Mouse (Mus musculus): ENCODE measurements at regions not wholly inside any gene's neighbourhood (a gene's known extent, or its start where the extent isn't known, plus 50 kb on each side); places are given as distances from the start of the nearest gene placed in this dataset.
"Not testable (repeated sequence)": the region's sequence is repeated elsewhere in the genome, so short reads cannot be mapped to it uniquely, and the experiment has no call there.

DNA sequence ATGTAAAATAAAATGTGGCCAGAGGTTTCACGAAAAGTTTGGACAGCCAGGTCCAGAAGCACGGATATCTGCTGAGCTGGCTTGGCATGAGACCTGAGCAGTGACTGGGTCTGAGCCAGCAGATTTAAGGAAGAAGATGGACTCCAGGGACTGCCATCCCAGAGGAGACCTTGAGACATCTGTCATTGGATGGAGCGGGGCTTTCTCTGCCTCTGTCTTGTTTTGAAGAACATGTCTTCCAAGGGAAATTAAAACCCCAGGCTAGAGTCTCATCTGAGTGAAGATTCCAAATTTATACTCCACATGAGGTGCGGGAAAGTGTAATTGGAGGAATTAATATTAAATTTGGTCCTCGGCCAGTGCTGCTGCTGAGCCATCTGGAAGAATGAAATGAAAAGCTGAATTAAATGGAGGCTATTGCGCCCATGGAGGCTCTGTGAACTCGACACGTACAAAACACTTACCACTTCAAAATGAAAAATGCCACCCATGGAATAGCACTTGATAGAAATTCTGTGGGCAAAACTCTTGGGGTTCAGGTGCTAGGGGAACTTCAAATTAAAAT, 129.8 kb upstream of the Adcy2 start:
- Histone ChIP-seq H3K4me3 (no peak overlapping the region), H3K27me3 (no peaks in the 10 kb centered on the region), H3K9me3 (no peaks in the 10 kb centered on the region), H3K9ac (replicated peaks) (no peak overlapping the region), H3K36me3 (no peaks in the 10 kb centered on the region), H3K4me2 (replicated peaks) (no peak overlapping the region), H3K27ac (replicated peaks) (no peak overlapping the region), H3K4me1 (no peaks in the 10 kb centered on the region)
- no peak for ATAC-seq (ENCODE audit: low FRiP score, low read depth)
- WGBS = 87% methylated on average over 8 of the region's 8 CpGs

DNA sequence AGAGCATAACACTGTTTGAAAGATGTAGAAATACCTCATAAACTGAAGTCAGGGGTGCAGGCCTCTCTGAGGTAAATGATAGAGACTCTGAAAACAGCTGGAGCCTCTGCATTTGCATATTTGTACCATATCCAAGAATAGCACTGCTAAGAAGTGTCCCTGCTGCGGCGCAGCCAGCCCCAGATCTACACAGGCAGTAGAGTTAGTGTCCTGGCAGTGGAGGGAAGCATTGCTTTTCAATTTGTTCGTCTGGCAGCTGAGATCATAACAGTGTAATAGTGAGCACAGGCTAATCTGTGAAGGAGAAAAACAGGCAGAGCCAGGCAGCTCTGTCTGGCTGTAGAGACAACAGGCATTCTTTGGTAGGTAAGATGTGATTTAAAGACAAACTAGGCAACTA, 128.2 kb upstream of the Adcy2 start:
- no peaks in the 10 kb centered on the region for H3K9me3 ChIP-seq
- WGBS = 81% methylated on average over 3 of the region's 3 CpGs
- H3K27ac ChIP-seq (replicated peaks) = no peak overlapping the region
- H3K4me2 ChIP-seq (replicated peaks) = no peak overlapping the region
- H3K36me3 ChIP-seq = no peaks in the 10 kb centered on the region
- H3K9ac ChIP-seq (replicated peaks) = no peak overlapping the region
- H3K4me3 ChIP-seq = no peak overlapping the region
- no peak for ATAC-seq (ENCODE audit: low FRiP score, low read depth)
- no peaks in the 10 kb centered on the region for H3K27me3 ChIP-seq
- no peaks in the 10 kb centered on the region for H3K4me1 ChIP-seq

DNA sequence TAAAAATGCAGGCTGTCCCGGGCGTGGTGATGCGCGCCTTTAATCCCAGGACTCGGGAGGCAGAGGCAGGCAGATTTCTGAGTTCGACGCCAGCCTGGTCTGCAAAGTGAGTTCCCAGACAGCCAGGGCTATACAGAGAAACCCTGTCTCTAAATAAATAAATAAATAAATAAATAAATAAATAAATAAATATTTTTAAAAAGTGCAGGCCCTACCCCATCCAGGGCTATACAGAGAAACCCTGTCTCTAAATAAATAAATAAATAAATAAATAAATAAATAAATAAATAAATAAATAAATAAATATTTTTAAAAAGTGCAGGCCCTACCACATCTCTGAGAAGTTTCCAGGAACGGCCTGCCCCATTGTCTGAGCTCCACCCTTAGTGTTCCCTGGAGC, 119.4 kb upstream of the Adcy2 start:
- not testable (repeated sequence) for H3K4me1 ChIP-seq; ATAC-seq (ENCODE audit: low FRiP score, low read depth)

DNA sequence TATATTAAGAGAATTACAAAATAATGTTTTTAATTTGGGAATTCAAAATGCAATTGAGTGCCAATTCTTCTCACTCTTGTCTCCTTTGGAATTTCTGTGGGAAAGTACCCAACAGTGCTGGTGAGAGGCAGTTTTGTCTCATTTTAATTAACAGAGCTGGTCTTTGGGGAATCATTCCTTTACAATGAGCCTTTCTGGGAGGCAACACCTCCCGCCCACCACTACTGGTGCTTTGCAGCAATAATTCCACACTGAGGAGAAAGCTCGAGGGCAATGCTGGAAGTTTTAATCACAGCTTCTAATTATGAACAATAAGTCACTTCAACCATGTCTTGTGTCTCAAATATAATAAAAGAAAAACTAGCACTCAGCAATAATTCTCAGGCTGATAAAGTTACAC, 109.8 kb upstream of the Adcy2 start:
- no peak overlapping the region for H3K4me2 ChIP-seq (replicated peaks)
- no peak overlapping the region for H3K27ac ChIP-seq (replicated peaks)
- ATAC-seq (ENCODE audit: low FRiP score, low read depth) = no peak
- no peaks in the 10 kb centered on the region for H3K27me3 ChIP-seq
- H3K4me3 ChIP-seq = no peak overlapping the region
- no peak overlapping the region for H3K9ac ChIP-seq (replicated peaks)
- no peaks in the 10 kb centered on the region for H3K4me1 ChIP-seq
- H3K9me3 ChIP-seq = no peaks in the 10 kb centered on the region
- 59% methylated on average over 2 of the region's 2 CpGs for WGBS
- no peaks in the 10 kb centered on the region for H3K36me3 ChIP-seq

More for the DNA sequence above, 119.4 kb upstream of the Adcy2 start:
- H3K36me3 ChIP-seq; H3K9ac ChIP-seq (replicated peaks); H3K4me3 ChIP-seq; H3K27me3 ChIP-seq; H3K27ac ChIP-seq (replicated peaks); H3K4me2 ChIP-seq (replicated peaks); H3K9me3 ChIP-seq: not testable (repeated sequence)
- over 99% methylated on average over 8 of the region's 8 CpGs for WGBS

DNA sequence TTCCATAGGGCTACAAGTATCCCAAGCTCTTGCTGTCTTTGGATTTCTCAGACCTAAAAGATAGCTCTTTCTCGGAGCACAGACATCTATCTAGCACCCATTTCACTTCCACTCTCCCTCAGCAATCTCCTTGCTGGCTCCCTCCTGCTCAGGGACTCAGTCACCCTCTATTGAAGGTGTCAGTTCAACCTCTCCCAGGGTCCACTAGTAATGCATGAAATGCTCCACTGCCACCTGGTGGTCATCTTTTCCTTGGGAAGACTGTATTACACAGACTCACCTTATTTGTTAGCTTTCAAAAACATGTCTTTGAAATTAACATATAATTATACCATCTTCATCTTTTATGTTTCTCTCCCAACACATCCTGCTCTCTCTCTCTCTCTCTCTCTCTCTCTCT, 87.3 kb upstream of the Adcy2 start:
- 64% methylated on average over 1 of the region's 1 CpGs for WGBS

DNA sequence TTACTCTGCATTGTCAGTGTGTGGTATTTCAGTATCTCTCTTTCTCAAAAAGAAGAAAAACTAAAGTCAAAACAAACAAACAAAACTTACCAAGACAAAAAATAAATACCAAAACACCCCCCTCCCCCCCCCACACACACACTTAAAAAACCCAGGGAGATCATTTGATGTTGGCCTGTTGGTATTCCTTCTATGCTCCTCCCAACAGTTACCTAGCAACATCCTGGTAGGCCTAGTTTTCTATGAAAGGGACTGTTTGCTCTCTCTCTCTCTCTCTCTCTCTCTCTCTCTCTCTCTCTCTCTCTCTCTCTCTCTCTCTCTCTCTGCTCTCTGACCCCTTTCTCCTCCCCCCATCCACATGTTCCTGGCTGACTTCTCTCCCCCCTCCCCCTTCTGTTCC, 71.0 kb upstream of the Adcy2 start:
- Histone ChIP-seq H3K27me3 (no peaks in the 10 kb centered on the region), H3K4me2 (replicated peaks) (no peak overlapping the region), H3K9me3 (no peaks in the 10 kb centered on the region), H3K4me3 (no peak overlapping the region), H3K27ac (replicated peaks) (no peak overlapping the region), H3K9ac (replicated peaks) (no peak overlapping the region), H3K4me1 (no peaks in the 10 kb centered on the region), H3K36me3 (no peaks in the 10 kb centered on the region)
- ATAC-seq (ENCODE audit: low FRiP score, low read depth) = no peak

More for the DNA sequence above, 87.3 kb upstream of the Adcy2 start:
- Histone ChIP-seq H3K9me3 (no peaks in the 10 kb centered on the region), H3K4me3 (no peak overlapping the region), H3K36me3 (no peaks in the 10 kb centered on the region), H3K9ac (replicated peaks) (no peak overlapping the region), H3K27me3 (no peaks in the 10 kb centered on the region), H3K27ac (replicated peaks) (no peak overlapping the region), H3K4me2 (replicated peaks) (no peak overlapping the region), H3K4me1 (no peaks in the 10 kb centered on the region)
- peak; percentile 71; the same call in 1 of the 2 replicates for ATAC-seq (ENCODE audit: low FRiP score, low read depth)

DNA sequence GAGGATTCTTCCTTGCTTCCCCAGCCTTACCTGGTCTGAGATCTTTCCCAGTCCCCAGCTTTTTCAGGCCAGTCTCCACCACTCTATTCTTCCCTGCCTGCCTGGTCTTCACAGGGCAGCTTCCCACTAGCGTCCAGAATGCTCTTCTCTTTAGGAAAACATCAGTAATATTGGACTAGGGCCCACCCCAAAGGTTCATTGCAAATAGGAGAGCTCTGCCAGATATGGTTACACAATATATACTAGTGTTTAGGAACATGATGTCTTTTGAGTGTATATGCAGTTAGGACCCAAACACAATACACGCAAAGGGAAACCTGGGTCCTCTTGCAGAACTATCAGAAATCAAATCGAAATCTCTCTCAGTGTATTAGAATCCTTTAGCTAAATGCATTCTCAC, 70.5 kb upstream of the Adcy2 start:
- Histone ChIP-seq H3K4me1 (no peaks in the 10 kb centered on the region), H3K27ac (replicated peaks) (no peak overlapping the region), H3K4me3 (no peak overlapping the region), H3K9ac (replicated peaks) (no peak overlapping the region), H3K9me3 (no peaks in the 10 kb centered on the region), H3K4me2 (replicated peaks) (no peak overlapping the region), H3K27me3 (no peaks in the 10 kb centered on the region), H3K36me3 (no peaks in the 10 kb centered on the region)
- 85% methylated on average over 3 of the region's 3 CpGs for WGBS
- no peak for ATAC-seq (ENCODE audit: low FRiP score, low read depth)

DNA sequence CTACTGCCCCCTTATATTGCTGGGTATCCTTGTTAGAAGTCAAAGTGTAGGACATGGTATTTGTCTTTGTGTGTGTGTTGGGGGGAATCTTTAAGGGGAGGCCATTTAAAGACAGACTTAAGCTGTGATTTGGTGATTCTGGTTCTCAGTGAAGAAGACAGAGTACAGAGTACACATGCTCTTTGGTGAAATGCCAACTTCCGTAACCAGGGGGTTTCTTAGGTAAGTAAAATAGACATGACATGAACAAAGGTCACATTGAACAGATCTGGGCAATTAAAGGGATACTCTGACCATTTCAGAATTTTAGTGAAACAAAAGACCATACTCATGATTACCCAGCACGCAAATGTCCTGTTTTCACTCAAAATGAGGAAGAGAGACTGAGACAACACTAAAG, 67.3 kb upstream of the Adcy2 start:
- no peaks in the 10 kb centered on the region for H3K4me1 ChIP-seq
- no peak overlapping the region for H3K9ac ChIP-seq (replicated peaks)
- no peak overlapping the region for H3K27ac ChIP-seq (replicated peaks)
- no peak overlapping the region for H3K4me2 ChIP-seq (replicated peaks)
- H3K4me3 ChIP-seq = no peak overlapping the region
- ATAC-seq (ENCODE audit: low FRiP score, low read depth) = no peak
- no peaks in the 10 kb centered on the region for H3K36me3 ChIP-seq
- no peaks in the 10 kb centered on the region for H3K27me3 ChIP-seq
- WGBS = 89% methylated on average over 2 of the region's 2 CpGs
- H3K9me3 ChIP-seq = no peaks in the 10 kb centered on the region

DNA sequence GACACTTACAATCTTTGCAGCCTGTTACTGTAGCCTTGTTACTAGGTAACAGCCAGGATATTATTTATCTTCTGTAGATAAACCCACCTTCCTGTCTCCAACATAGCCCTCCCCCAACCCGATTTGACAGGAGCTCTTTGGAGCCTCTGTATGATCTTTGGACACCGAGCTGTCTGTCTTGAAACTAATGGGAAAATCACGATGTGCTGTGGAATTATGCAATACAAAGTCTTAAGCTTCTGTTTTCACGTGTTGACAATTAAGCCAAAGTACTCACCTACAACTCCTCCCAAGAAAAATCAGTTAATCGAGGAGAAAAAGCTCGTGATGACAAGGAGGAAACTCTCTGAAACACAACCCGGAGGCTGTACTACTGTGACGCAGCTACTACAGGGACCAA, 65.9 kb upstream of the Adcy2 start:
- WGBS = 87% methylated on average over 8 of the region's 8 CpGs
- no peak overlapping the region for H3K27ac ChIP-seq (replicated peaks)
- no peaks in the 10 kb centered on the region for H3K9me3 ChIP-seq
- H3K36me3 ChIP-seq = no peaks in the 10 kb centered on the region
- no peak for ATAC-seq (ENCODE audit: low FRiP score, low read depth)
- no peaks in the 10 kb centered on the region for H3K4me1 ChIP-seq
- no peak overlapping the region for H3K9ac ChIP-seq (replicated peaks)
- no peaks in the 10 kb centered on the region for H3K27me3 ChIP-seq
- no peak overlapping the region for H3K4me2 ChIP-seq (replicated peaks)
- no peak overlapping the region for H3K4me3 ChIP-seq

DNA sequence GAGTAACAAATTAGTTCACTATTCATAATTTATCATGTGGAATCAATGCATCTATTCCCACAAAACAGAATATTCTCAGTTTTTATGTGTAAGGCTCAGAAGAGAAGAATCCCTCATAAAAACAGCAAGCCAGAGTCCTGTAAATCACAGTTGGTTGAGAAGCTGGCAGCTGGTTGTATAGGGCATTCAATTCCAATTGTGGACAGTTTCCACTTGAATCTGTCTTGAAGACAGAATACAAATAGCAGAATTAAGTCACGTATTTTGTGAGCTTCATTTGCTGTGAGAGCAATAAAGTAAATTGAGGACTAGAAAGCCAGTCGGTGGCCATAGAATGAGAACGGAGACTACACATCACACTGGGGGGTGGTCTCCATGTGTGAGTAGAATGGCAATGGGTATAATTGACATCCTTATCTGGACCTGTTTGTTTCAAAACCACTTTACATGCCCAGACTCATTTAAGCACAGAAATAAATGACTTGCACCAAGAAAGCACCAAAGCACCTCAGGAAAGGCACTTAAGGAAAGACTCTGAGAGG, 63.4 kb upstream of the Adcy2 start:
- WGBS = 75% methylated on average over 3 of the region's 3 CpGs
- ATAC-seq (ENCODE audit: low FRiP score, low read depth) = no peak

DNA sequence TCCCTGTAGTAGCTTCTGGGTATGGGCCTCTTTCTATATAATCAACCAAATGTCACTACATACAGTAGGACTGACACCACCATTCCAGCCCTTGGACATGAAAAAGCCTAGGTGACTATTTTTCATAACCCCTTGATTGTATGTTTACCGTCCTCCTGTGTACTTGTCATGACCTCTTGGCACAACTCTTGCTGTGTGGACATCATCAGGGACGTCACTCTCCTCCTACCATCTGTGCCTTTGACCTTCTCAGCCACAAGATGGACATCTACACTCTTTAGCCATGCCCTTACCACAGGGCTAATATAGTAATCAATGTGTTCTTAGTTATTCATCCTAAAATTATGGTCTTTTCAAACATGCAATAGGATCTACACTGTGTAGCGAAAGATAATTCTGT, 62.1 kb upstream of the Adcy2 start:
- 82% methylated on average over 3 of the region's 3 CpGs for WGBS
- Histone ChIP-seq H3K9me3 (no peaks in the 10 kb centered on the region), H3K4me2 (replicated peaks) (no peak overlapping the region), H3K27me3 (no peaks in the 10 kb centered on the region), H3K4me1 (no peaks in the 10 kb centered on the region), H3K9ac (replicated peaks) (no peak overlapping the region), H3K36me3 (no peaks in the 10 kb centered on the region), H3K27ac (replicated peaks) (no peak overlapping the region), H3K4me3 (no peak overlapping the region)
- no peak for ATAC-seq (ENCODE audit: low FRiP score, low read depth)

More for the DNA sequence above, 63.4 kb upstream of the Adcy2 start:
- Histone ChIP-seq H3K4me1 (no peaks in the 10 kb centered on the region), H3K9me3 (no peaks in the 10 kb centered on the region), H3K4me3 (no peak overlapping the region), H3K27ac (replicated peaks) (no peak overlapping the region), H3K9ac (replicated peaks) (no peak overlapping the region), H3K27me3 (no peaks in the 10 kb centered on the region), H3K4me2 (replicated peaks) (no peak overlapping the region), H3K36me3 (no peaks in the 10 kb centered on the region)
